Mouse (Mus musculus) heart, postnatal 0 days (tissue): ENCODE measurements around the gene Zmiz1. TPM values are rescaled to one million over a fixed set of nuclear protein-coding genes. Genes with fewer than 3 reads are reported as not detected.

Experiments
- ATAC-seq: fragments of 200-750 bp; cut with Nextera tagmentation; 2 replicates; pipeline ENCODE4 v1.8.0; 2017; ENCODE audit warnings: low read depth, moderate number of reproducible peaks, moderate library complexity; ENCODE audit not compliant: insufficient read depth
- DNase-seq: peaks from one replicate; pipeline ENCODE4 v3.0.0-alpha.2; 2016; ENCODE audit warnings: low spot score
- H3K27ac ChIP-seq: fragments of 300-500 bp; sonication (generic); 2 replicates; pipeline ENCODE4 v1.5.1; 2014; ENCODE audit warnings: low read depth, mild to moderate bottlenecking
- H3K27me3 ChIP-seq: fragments of 300-500 bp; sonication (generic); 2 replicates; pipeline ENCODE4 v1.6.1; 2014; ENCODE audit warnings: low read length, mixed read lengths; ENCODE audit not compliant: control insufficient read depth, insufficient read depth
- H3K36me3 ChIP-seq: fragments of 300-500 bp; sonication (generic); replicated peaks from 2 replicates; pipeline ENCODE4 v1.6.1; 2014; ENCODE audit warnings: low read length, mixed read lengths; ENCODE audit not compliant: control insufficient read depth, insufficient read depth
- H3K4me1 ChIP-seq: fragments of 300-500 bp; sonication (generic); 2 replicates; pipeline ENCODE4 v1.6.1; 2014; ENCODE audit warnings: antibody characterized with exemption; ENCODE audit not compliant: control insufficient read depth, insufficient read depth
- H3K4me2 ChIP-seq: fragments of 300-500 bp; sonication (generic); 2 replicates; pipeline ENCODE4 v1.6.1; 2014; ENCODE audit warnings: low read depth, mild to moderate bottlenecking, low read length, moderate library complexity
- H3K4me3 ChIP-seq: fragments of 300-500 bp; sonication (generic); 2 replicates; pipeline ENCODE4 v1.5.1; 2014; ENCODE audit warnings: low read depth, low read length
- H3K9ac ChIP-seq: fragments of 300-500 bp; sonication (generic); replicated peaks from 2 replicates; pipeline ENCODE4 v1.6.1; 2014; ENCODE audit warnings: low read depth, low read length, mixed read lengths
- H3K9me3 ChIP-seq: fragments of 300-500 bp; sonication (generic); replicated peaks from 2 replicates; pipeline ENCODE4 v1.6.1; 2016; ENCODE audit warnings: low read length; ENCODE audit not compliant: control insufficient read depth
- CTCF ChIP-seq: IDR thresholded peaks from 2 replicates; pipeline ENCODE4 v1.5.1; 2016; ENCODE audit warnings: antibody characterized with exemption, control low read depth, low read depth
- EP300 ChIP-seq: IDR thresholded peaks from 2 replicates; pipeline ENCODE4 v1.6.1; 2016; ENCODE audit warnings: antibody characterized with exemption, low read depth
- WGBS: fragments of 180-500 bp; shearing (Covaris S2); extraction: QIAGEN DNeasy Blood & Tissue Kit; methylation state at CpG from one replicate; pipeline ENCODE4 v1.1.7; 2014; 5-methylcytosine and 5-hydroxymethylcytosine counted together
- polyA plus RNA-seq: library from polyadenylated mRNA; unstranded; fragments of >200 nt; fragmentation: Nextera tagmentation; extraction: Ambion mirVana; gene quantifications from 2 replicates; pipeline ENCODE4 v1.2.1, GENCODE M21; 2015
- total RNA-seq: library from RNA; depleted of rRNA; stranded (reverse); fragments of >200 nt; gene quantifications from 2 replicates; pipeline ENCODE4 v1.2.3, GENCODE M21; 2014; ENCODE audit warnings: low replicate concordance

The Zmiz1 gene
- total and polyA plus RNA-seq, 2 experiments from 2014 or later = 13.8 to 41.0 TPM

- WGBS = 20% methylated on average over 5 of the region's 5 CpGs
- Histone ChIP-seq H3K4me1 (peaks cover 79% of the 10 kb centered on the region), H3K4me3 (no peak overlapping the region), H3K9ac (no peak overlapping the region), H3K9me3 (no peaks in the 10 kb centered on the region), H3K27me3 (no peaks in the 10 kb centered on the region), H3K36me3 (no peaks in the 10 kb centered on the region), H3K4me2 (no peak overlapping the region), H3K27ac (peak overlapping the region; percentile 79)
- ATAC-seq (peak; percentile 50; the same call in 1 of the 2 replicates), DNase-seq (peak; percentile 89)
- TF ChIP-seq CTCF (no peak), EP300 (no peak)
Observed at GRCm38 (mm10) chr14:25484049-25484448, 25.1 kb downstream of the Zmiz1 start.

GRCm38 (mm10) chr14:25486220-25486619, 27.2 kb downstream of the Zmiz1 start:
- DNase-seq = no peak
- no peak overlapping the region for H3K4me2 ChIP-seq
- peak overlapping the region; percentile 93; the same call in 1 of the 2 replicates for H3K27ac ChIP-seq
- no peak overlapping the region for H3K9ac ChIP-seq
- peaks cover 74% of the 10 kb centered on the region for H3K4me1 ChIP-seq
- TF ChIP-seq EP300 (no peak), CTCF (no peak)
- H3K9me3 ChIP-seq = no peaks in the 10 kb centered on the region
- ATAC-seq = no peak
- H3K36me3 ChIP-seq = no peaks in the 10 kb centered on the region
- WGBS = 55% methylated on average over 2 of the region's 2 CpGs
- no peaks in the 10 kb centered on the region for H3K27me3 ChIP-seq
- no peak overlapping the region for H3K4me3 ChIP-seq

GRCm38 (mm10) chr14:25486742-25487469, 27.9 kb downstream of the Zmiz1 start:
- H3K27me3 ChIP-seq = no peaks in the 10 kb centered on the region
- no peak overlapping the region for H3K4me3 ChIP-seq
- no peak for ATAC-seq
- H3K9me3 ChIP-seq = no peaks in the 10 kb centered on the region
- WGBS = 54% methylated on average over 9 of the region's 9 CpGs
- peak overlapping the region; percentile 27 for H3K9ac ChIP-seq
- TF ChIP-seq EP300 (no peak), CTCF (no peak)
- no peak for DNase-seq
- H3K36me3 ChIP-seq = no peaks in the 10 kb centered on the region
- peak overlapping the region; percentile 93 for H3K27ac ChIP-seq
- peaks cover 74% of the 10 kb centered on the region for H3K4me1 ChIP-seq
- no peak overlapping the region for H3K4me2 ChIP-seq

- ATAC-seq (peak; percentile 2; the same call in 1 of the 2 replicates), DNase-seq (no peak)
- Histone ChIP-seq H3K27me3 (no peaks in the 10 kb centered on the region), H3K4me3 (no peak overlapping the region), H3K4me2 (no peak overlapping the region; the same call in 1 of the 2 replicates), H3K9ac (peak overlapping the region; percentile 27), H3K9me3 (no peaks in the 10 kb centered on the region), H3K4me1 (peaks cover 74% of the 10 kb centered on the region), H3K36me3 (no peaks in the 10 kb centered on the region), H3K27ac (peak overlapping the region; percentile 93)
- TF ChIP-seq CTCF = no peak
- no peak for TF ChIP-seq EP300
- 28% methylated on average over 7 of the region's 7 CpGs for WGBS
Observed at GRCm38 (mm10) chr14:25487470-25487955, 28.5 kb downstream of the Zmiz1 start.

GRCm38 (mm10) chr14:25488097-25488613, 29.2 kb downstream of the Zmiz1 start:
- Histone ChIP-seq H3K9ac (peak overlapping the region; percentile 27; the same call in 1 of the 2 replicates), H3K27me3 (no peaks in the 10 kb centered on the region), H3K27ac (peak overlapping the region; percentile 93), H3K4me1 (peaks cover 80% of the 10 kb centered on the region), H3K4me2 (no peak overlapping the region; the same call in 1 of the 2 replicates), H3K36me3 (no peaks in the 10 kb centered on the region), H3K9me3 (no peaks in the 10 kb centered on the region), H3K4me3 (no peak overlapping the region)
- DNase-seq (peak; percentile 90), ATAC-seq (peak; percentile 81)
- TF ChIP-seq CTCF (peak; percentile 19), EP300 (0 out of 2 replicates have a peak, but pooled peaks have one; percentile 29)
- WGBS = 8% methylated on average over 6 of the region's 6 CpGs
